Mouse (Mus musculus) heart, postnatal 4 days (tissue): ENCODE data around the gene Ccnd3. TPM values are rescaled to one million over a fixed set of nuclear protein-coding genes. Genes with fewer than 3 reads are reported as not detected.
"Not testable (repeated sequence)": the region's sequence is repeated elsewhere in the genome, so short reads cannot be mapped to it uniquely, and the experiment has no call there.

Source experiments
- DNase-seq: peaks from one replicate; pipeline ENCODE4 v3.0.0; 2021
- total RNA-seq, 2 experiments: library from RNA; stranded (reverse); gene quantifications; 2 replicates each; pipeline ENCODE4 v1.2.3; 2021

The Ccnd3 gene
- total RNA-seq, 2 experiments from 2014 or later, result 170 to 175 TPM

- peak; percentile 84 for DNase-seq
Measured at GRCm38 (mm10) chr17:47482401-47482800, 22.4 kb upstream of the Ccnd3 start.

- no peak for DNase-seq
Measured at GRCm38 (mm10) chr17:47484241-47484921, 20.5 kb upstream of the Ccnd3 start.

GRCm38 (mm10) chr17:47484993-47485392 is 19.9 kb upstream of the Ccnd3 start:
- no peak for DNase-seq

- no peak for DNase-seq
Measured at GRCm38 (mm10) chr17:47485791-47486190, 19.1 kb upstream of the Ccnd3 start.

- DNase-seq, result no peak
Measured at GRCm38 (mm10) chr17:47490791-47491190, 14.1 kb upstream of the Ccnd3 start.

- no peak for DNase-seq
Measured at GRCm38 (mm10) chr17:47492731-47493130, 12.1 kb upstream of the Ccnd3 start.

GRCm38 (mm10) chr17:47493653-47494052 is 11.2 kb upstream of the Ccnd3 start:
- DNase-seq, result no peak

GRCm38 (mm10) chr17:47494132-47494531 is 10.7 kb upstream of the Ccnd3 start:
- DNase-seq, result no peak

- no peak for DNase-seq
Measured at GRCm38 (mm10) chr17:47501531-47501930, 3.3 kb upstream of the Ccnd3 start.

GRCm38 (mm10) chr17:47501946-47502706 is 2.7 kb upstream of the Ccnd3 start, which contains the start of gene Taf8:
Taf8 (minus strand) TSS chr17:47502292.
- DNase-seq, result peak; percentile 92

- DNase-seq, result not testable (repeated sequence)
Measured at GRCm38 (mm10) chr17:47502707-47503045, 2.2 kb upstream of the Ccnd3 start.

- no peak for DNase-seq
Measured at GRCm38 (mm10) chr17:47503689-47504088, 1.2 kb upstream of the Ccnd3 start.

- DNase-seq, result no peak
Measured at GRCm38 (mm10) chr17:47504228-47504627, 623 bp upstream of the Ccnd3 start.

- DNase-seq, result no peak
Measured at GRCm38 (mm10) chr17:47505566-47505965, 715 bp downstream of the Ccnd3 start.

- DNase-seq, result no peak
Measured at GRCm38 (mm10) chr17:47506042-47506441, 1.2 kb downstream of the Ccnd3 start.

- no peak for DNase-seq
Measured at GRCm38 (mm10) chr17:47506697-47507096, 1.8 kb downstream of the Ccnd3 start.

- DNase-seq, result no peak
Measured at GRCm38 (mm10) chr17:47507523-47507922, 2.7 kb downstream of the Ccnd3 start.

- DNase-seq, result peak; percentile 95
Measured at GRCm38 (mm10) chr17:47508012-47508608, 3.3 kb downstream of the Ccnd3 start.

GRCm38 (mm10) chr17:47509031-47509705 is 4.3 kb downstream of the Ccnd3 start:
- no peak for DNase-seq

- DNase-seq, result peak; percentile 100
Measured at GRCm38 (mm10) chr17:47511111-47512020, 6.5 kb downstream of the Ccnd3 start.

GRCm38 (mm10) chr17:47512956-47513775 is 8.3 kb downstream of the Ccnd3 start:
- peak; percentile 62 for DNase-seq
